Mouse (Mus musculus) testis, adult 10 weeks (tissue): ENCODE results near the gene Cmpk1. TPM values are rescaled to one million over a fixed set of nuclear protein-coding genes. Genes with fewer than 3 reads are reported as not detected.

Source experiments
- polyA plus RNA-seq: library from polyadenylated mRNA; stranded (reverse); fragments of 350-450 nt; fragmentation: Illumina TruSeq; extraction: RNeasy Lipid Tissue Mini Kit (QIAGEN cat#74804); gene quantifications from one replicate; pipeline ENCODE4 v1.2.3, GENCODE M21; 2014; ENCODE audit warnings: low read depth, low replicate concordance

The Cmpk1 gene
- 66.4 TPM for polyA plus RNA-seq

DNA sequence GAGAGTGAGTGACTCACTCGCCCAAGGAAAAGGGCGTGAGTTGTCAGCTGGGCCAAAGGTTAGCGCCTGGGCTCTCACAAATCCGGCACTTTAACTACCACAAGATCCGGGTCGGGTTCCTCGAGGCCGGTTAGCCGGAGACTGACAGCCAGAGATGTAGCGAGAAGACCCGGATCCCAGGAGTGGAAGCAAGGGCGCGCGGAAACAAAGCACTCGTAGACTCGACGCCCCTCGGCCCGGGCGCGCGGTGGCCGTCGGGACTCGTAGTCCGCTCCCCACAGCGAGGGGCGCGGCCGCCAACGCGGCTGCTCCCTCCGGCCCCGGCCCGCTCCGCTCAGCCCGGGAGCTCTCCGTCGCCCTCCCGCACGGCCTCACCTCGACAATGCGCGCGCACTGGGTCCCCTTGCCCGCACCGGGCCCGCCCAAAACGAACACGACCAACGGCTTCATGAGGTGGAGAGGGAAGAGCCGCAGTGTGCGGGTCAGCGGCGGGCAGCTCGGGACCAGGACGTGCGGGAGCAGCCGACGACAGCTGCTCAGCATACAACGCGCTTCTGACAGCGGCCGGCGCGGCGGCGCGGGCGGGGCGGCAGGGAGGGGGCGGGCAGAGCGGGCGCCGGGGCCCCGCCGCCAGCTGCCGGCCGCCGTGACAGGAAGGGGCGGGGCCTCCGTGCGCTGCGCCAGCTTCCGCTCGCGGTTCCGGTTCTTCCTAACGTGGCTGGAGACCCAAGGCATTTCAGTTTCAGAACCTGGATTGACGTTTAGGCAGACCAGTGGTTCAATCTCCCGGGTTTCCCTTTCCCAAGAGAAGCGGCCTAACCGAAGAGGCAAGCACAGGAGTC is at the start of gene Cmpk1:
TSS of gene Cmpk1 (minus strand) at position 651 of the 842 bp plus-strand sequence.

DNA sequence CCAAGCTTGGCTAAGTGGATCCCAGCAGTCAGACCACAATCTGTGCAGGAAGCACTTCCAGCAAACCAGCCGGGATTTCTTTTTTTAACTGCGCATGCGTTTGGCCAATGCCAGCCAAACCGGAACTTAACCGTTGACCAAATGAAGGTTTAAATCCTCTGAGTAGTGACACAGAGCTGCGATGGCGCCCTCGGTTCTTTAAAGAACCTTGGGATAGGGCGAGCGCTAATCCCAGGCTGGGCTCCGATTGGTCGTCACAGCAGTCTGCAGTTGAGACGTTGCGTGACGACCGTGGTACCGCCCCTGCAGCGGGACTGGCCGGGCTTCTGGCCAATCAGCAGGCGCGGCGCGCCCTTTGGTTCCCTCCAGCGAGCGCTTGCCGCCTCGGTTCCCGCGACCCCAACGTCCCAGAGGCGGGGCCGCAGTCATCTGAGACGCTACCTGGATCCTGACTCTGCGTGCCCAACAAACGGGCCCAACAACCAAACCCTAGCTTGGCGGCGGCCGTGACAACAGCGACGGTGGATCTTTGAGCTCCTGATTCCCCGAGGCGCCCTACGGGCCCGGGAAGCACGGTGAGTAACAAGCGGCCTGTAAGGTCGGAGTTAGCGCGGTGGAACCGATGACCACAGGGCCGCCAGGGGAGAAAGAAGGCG is 12.9 kb upstream of the Cmpk1 start, which contains the start of gene Stil:
TSS of gene Stil (plus strand) at position 387 of the 656 bp plus-strand sequence.

GRCm38 (mm10) chr4:114925917-114926312 is 61.1 kb downstream of the Cmpk1 start, which contains the start of gene Foxe3:
Gene Foxe3, minus strand, starts transcription at chr4:114926013.

Other genes starting within 250 kb of the Cmpk1 start
- gene Gm12830, start 165.5 kb downstream of the Cmpk1 start, polyA plus RNA-seq = not detected
- 0.17 TPM for gene Foxd2, start 78.4 kb downstream of the Cmpk1 start, polyA plus RNA-seq
- not detected for gene Foxe3, start 61.2 kb downstream of the Cmpk1 start, polyA plus RNA-seq
- 31.7 TPM for gene Stil, start 12.9 kb upstream of the Cmpk1 start, polyA plus RNA-seq
- 0.32 TPM for gene Tal1, start 69.2 kb upstream of the Cmpk1 start, polyA plus RNA-seq
- gene Pdzk1ip1, start 101.5 kb upstream of the Cmpk1 start, polyA plus RNA-seq = 25.5 TPM
- gene Cyp4x1, start 147.0 kb upstream of the Cmpk1 start, polyA plus RNA-seq = not detected